Mouse (Mus musculus) spleen, adult 12 weeks (tissue): ENCODE results near the gene Crybg2.

Experiments used
- DNase-seq: peaks from one replicate; pipeline ENCODE4 v3.0.0; 2022; ENCODE audit warnings: low spot score

Crybg2 gene

GRCm38 (mm10) chr4:134058166-134058715 is 2.4 kb upstream of the Crybg2 start:
- DNase-seq: no peak

GRCm38 (mm10) chr4:134058908-134059307 is 1.7 kb upstream of the Crybg2 start:
- DNase-seq: no peak

DNA sequence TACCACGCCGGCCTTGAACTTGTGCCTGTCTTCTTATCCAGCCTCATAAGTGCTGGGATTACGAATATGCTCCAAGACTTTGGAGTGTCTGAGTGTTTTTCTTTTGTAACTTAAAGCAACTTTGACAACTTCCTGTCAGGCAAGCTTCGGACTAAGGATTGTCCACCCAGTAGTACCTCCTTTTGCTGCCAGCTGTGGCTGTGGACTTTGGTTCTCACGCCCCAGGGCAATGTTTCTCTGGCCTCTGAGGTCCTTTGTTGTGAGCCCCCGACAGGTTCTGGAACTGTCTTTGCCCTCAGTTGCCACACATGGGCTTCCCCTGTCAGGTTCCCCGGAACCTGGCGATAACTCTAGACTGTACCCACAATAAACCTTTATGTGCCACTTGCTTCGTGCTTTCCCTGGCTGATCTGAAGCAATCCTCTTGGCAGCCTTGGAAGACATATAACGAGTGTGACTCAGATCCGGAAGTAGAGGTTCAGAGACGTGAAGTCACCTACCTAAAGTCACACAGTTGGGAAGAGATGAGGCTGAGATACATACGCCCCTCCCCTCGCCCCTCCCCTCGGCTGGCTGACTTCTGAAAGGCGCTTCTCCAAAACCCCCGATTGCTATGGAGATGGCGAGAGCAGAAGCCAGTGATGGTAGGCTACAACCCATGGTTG is 683 bp downstream of the Crybg2 start:
- DNase-seq: no peak

GRCm38 (mm10) chr4:134061944-134062446 is 1.4 kb downstream of the Crybg2 start:
- DNase-seq: no peak

DNA sequence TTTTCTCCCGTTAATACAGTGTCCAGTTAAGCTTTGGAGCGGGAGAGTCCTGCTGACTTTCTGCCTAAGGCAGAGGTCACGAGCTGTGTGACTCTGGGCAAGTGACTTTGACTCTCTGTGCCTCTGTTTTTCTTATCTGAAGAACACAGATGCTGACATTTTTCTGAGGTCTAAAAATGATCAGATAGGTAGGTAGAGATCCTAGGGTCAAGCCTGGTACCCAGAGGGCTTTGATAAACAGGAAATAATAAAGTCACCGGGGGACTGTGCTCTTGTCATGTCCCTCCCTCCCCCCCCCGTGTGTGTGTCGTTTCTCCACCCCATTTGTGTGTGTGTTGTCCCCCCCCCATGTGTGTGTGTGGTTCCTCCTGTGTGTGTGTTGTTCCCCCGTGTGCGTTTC is 1.9 kb downstream of the Crybg2 start:
- no peak for DNase-seq

- DNase-seq: no peak
Observed at GRCm38 (mm10) chr4:134065431-134066004, 4.9 kb downstream of the Crybg2 start.

- DNase-seq: no peak
Observed at GRCm38 (mm10) chr4:134067383-134067782, 6.8 kb downstream of the Crybg2 start.

- no peak for DNase-seq
Observed at GRCm38 (mm10) chr4:134067833-134068544, 7.4 kb downstream of the Crybg2 start.

DNA sequence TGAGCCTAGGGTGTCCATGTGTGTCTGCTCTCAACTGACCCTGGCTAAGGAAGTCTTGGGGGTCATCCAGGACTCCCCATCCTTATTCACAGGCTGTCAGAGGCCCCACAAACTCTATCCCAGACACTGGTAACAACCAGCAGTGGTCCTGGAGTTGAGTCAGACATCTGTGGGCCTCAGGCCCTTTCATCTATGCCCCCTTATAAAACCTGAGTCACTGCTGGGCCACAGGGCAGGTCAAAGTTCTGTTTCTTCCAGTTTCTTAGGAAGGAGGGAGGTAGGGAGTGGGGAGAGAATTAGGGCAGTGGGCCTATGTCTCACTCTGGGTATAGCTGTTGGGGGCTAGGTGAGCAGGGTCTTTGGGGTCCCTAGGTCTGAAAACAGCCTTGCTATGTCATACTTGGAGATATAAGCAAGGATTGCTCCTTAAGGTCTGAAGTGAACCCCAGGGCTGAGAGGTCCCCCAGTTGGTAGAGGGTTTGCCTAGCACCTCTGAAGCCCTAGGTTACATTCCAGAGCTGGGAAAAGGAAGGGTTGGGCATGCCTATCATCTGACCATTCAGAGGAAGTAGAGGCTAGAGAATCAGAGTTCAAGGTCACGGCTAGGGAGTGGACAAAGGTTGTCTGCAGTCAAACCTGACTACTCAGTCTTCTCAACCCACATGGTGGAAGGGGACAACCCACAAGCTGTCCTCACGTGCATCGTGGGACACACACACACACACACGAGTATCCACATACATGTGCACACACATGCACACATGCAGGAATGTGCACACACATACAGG is 8.4 kb downstream of the Crybg2 start:
- DNase-seq: no peak

DNA sequence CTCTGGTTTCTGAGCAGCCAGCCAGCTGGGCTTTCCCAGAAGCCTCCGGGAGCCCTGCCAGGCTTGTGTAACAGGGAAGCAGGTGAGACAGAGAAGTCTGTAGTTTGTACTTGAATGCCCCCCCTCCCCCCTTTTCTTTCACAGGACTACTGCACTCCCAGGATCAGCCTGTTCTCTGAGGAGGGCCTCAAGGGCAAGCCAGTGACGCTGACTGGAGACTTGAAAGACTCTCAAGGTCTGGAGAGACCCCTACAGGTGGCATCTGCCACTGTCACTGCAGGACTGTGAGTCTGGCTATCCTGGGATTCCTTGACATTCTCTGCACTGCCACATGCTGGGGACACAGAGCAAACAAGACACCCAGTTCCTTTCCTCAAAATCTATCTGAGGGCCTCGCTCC is 18.1 kb downstream of the Crybg2 start:
- no peak for DNase-seq

- DNase-seq: no peak
Observed at GRCm38 (mm10) chr4:134080674-134081073, 20.1 kb downstream of the Crybg2 start.

DNA sequence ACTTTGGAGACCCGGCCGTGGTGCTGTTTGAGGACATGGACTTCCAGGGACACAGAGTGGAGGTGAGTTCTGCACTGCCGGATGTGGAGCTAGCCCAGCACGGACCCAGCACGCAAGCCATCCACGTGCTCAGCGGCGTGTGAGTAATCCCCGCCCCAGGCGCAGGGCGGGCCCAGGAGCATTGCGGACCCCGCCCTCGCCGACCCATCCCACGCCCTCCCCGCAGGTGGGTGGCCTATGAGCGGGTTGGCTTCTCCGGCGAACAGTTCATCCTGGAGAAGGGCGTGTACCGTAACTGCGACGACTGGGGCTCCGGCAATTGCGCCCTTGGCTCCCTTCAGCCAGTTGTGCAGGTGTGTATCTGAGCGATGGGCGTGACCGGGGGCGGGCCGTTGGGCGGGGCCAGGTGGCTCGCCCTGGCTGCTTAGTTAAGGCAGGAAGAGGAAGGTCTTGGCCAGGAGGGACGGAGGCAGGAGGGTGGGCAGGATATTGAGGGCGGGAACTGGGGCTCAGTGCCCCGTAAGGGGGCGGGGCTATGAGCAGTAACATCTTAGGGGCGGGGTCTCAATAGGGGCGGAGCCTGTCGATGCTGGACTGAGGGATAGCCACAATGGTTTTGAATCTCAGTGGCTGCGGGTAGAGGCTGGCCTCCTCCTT is 21.2 kb downstream of the Crybg2 start:
- DNase-seq: peak; percentile 75

GRCm38 (mm10) chr4:134082460-134082859 is 21.8 kb downstream of the Crybg2 start:
- DNase-seq: no peak

DNA sequence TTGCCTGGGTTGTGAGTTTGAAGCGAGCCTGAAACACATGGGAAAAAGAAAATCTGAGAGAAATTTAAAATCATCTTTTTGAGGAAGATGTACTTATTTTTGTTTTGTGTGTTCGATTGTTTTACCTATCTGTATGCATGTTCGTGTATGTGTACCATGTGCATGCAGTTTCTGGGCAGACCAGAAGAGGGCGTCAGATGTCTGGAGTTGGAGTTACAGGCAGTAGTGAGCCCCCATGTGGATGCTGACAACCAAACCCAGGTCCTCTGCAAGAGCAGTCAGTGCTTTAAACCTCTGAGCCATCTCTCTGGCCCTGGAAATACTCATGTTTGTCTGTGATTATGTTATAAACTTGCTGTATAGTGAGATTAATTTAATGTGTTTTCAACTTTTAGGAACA is 24.4 kb downstream of the Crybg2 start:
- DNase-seq: no peak

- no peak for DNase-seq
Observed at GRCm38 (mm10) chr4:134087412-134087811, 26.8 kb downstream of the Crybg2 start.

- DNase-seq: no peak
Observed at GRCm38 (mm10) chr4:134089029-134089428, 28.4 kb downstream of the Crybg2 start.

DNA sequence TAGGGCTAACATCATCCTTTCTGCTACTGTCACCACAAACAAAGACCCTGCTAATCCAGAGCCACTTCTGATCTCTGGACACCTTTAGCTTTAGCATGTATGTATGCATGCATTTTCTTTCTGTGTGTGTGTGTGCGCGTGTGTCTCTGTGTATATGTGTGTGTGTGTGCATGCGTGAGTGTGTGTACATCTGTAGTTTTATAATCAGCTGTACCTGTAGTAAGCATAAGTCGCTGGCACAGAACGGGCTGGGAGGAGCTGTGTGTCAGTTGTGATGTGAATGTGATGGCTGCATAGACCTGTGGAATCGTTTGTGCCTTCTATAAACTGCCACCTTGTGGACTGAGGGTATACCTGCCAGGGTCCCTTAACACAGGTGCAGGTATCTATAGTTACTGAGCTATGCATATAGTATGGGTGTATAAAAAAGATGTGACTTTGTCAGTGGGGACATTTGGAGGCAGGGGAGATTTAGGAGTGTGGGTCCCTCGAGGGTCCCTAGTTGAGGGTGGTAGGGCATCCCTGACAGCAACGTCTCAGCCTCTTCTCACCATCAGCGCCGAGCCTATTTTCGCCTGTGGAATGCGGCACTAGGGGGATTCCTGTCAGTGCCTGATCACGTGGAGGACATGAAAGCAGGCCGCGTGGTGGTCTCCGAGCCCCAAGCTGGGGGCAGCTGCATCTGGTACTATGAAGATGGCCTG is 30.1 kb downstream of the Crybg2 start:
- no peak for DNase-seq

GRCm38 (mm10) chr4:134091225-134091529 is 30.6 kb downstream of the Crybg2 start:
- DNase-seq: no peak

DNA sequence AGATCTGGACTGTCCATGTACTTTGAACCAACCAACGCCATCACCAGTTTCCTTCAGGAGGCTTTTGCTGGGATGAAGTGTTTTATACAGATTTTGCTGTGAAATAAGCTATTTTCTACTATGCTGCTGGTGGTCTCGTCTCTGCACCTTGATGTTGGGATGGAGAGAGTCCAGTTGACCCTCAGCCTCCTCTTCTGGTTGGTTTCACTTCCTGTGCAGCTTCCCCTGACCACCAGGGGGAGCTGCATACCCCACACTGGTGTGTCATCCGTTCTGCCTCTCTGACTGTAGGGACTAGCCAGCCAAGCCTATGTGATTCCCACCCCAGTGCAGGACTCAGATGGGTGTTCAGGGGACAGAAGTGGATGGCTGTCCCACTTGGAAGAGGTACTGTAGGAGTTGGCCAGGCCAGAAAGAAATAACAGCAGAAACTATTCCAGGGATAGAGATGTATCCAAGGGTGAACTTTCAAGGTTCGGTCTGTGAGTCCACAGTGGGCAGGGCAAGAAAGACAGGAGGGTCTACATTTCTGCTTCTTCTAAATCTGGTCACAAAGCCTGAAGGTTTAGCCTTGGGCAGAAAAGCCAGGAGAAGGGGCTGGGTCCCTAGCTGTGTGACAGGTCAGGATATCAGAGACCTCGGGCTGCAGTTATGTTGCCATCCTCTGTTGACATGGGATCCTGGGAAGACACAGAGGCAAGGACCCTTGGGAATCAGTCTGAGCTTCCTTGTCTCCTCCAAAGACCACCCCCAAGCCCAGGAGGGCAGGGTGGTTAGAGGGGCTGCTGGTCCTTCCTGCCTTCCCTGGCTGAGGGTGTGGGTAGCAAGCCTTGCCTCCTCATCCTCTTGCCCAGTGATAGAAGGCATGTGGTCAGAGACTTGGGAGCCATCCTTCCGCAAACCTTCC is 32.0 kb downstream of the Crybg2 start:
- peak; percentile 54 for DNase-seq

- DNase-seq: no peak
Observed at GRCm38 (mm10) chr4:134094004-134094564, 33.5 kb downstream of the Crybg2 start.
